Mouse (Mus musculus) layer of hippocampus, postnatal 25 days (tissue): ENCODE measurements around the gene Sec61g. TPM values are rescaled to one million over a fixed set of nuclear protein-coding genes. Genes with fewer than 3 reads are reported as not detected.

ENCODE experiments used
- total RNA-seq, 2 experiments: library from RNA; stranded (reverse); gene quantifications; 2 replicates each; pipeline ENCODE4 v1.2.3; 2021

Gene Sec61g
- total RNA-seq, 2 experiments from 2014 or later, result 7.7 to 9.4 TPM

Other genes starting within 250 kb of the Sec61g start
- 10 to 100 TPM; 15.1 to 18.4 TPM for gene Egfr, start 243.7 kb upstream of the Sec61g start, total RNA-seq